Mouse (Mus musculus): ENCODE measurements at regions not wholly inside any gene's neighbourhood (a gene's known extent, or its start where the extent isn't known, plus 50 kb on each side); places are given as distances from the start of the nearest gene placed in this dataset.
A peak's percentile ranks its signal among the peaks of the same experiment; 100 is the strongest.

DNA sequence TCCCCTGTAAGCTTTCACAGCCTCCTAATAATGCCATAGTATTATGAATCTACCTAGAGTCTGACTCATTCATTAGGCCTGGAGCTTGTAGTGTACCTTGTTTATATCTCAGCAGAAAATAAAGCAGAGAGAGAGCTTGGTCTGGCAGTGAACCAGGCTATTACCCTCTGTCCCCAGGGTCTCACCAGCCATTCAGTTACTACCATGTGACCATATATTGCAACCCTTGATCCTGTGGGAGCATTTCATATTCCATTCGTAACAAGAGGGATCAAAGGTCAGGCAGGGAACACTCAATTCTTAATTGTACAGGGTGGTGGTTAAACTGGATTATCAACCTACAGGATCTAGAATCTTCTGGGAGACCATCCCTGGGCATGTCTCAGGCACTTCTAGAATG, 383.7 kb upstream of the Castor2 start:
- Histone ChIP-seq H3K27ac (replicated peaks) (no peak overlapping the region), H3K27me3 (ENCODE audit: low read depth, poor library complexity, severe bottlenecking) (0 out of 2 replicates have a peak, but pooled peaks cover 2% of the 10 kb centered on the region), H3K9me3 (replicated peaks) (no peaks in the 10 kb centered on the region), H3K4me3 (no peak overlapping the region), H3K36me3 (no peaks in the 10 kb centered on the region), H3K4me1 (peaks cover 14% of the 10 kb centered on the region)
- 90% methylated on average over 1 of the region's 1 CpGs for WGBS
- no peak for DNase-seq (ENCODE audit: low spot score)

DNA sequence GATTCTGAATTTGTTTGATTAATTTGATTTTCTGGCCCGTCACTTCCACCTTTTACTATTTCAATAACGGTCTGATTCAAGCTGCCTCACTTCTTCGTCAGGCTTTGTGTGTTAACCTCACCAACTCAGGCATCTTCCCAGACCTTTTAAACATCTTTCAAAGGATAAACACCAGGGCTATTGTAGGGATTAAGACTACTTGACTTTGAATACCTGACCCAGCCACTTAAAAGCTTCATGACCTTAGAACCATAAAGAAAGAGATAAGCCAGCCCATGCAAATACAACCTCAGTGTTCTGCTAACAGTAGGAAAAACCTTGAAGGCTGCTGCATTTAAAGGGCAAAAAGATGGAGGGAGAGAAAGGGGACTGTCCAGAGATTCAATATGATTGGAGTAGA, 386.9 kb upstream of the Castor2 start:
- WGBS, result 47% methylated on average over 3 of the region's 3 CpGs
- Histone ChIP-seq H3K4me3 (no peak overlapping the region), H3K9me3 (replicated peaks) (no peaks in the 10 kb centered on the region), H3K27me3 (ENCODE audit: low read depth, poor library complexity, severe bottlenecking) (0 out of 2 replicates have a peak, but pooled peaks cover 6% of the 10 kb centered on the region), H3K36me3 (no peaks in the 10 kb centered on the region), H3K4me1 (peaks cover 12% of the 10 kb centered on the region; the same call in 1 of the 2 replicates), H3K27ac (replicated peaks) (no peak overlapping the region)
- DNase-seq (ENCODE audit: low spot score), result no peak

DNA sequence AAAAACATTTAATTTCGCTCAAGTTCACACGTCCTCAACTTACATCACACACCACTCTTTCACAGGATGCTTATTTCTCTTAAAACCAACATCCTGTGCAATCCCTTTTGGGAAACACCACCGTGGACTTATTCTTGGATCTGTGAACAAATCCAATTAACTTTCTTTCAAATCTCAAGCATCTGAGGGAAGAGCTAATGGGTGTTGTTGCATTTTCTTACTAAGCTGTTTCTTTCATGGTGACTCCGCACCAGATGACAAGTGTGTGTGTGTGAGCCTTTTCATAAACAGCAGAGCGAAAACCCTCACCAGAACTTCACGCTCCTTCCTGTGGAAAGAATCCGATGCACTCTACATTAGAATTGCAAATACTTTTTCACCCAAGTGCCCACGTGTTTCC, 390.6 kb upstream of the Castor2 start:
- Histone ChIP-seq H3K4me1 (peaks cover 12% of the 10 kb centered on the region; the same call in 1 of the 2 replicates), H3K36me3 (no peaks in the 10 kb centered on the region), H3K4me3 (no peak overlapping the region), H3K9me3 (replicated peaks) (no peaks in the 10 kb centered on the region), H3K27me3 (ENCODE audit: low read depth, poor library complexity, severe bottlenecking) (0 out of 2 replicates have a peak, but pooled peaks cover 6% of the 10 kb centered on the region), H3K27ac (replicated peaks) (no peak overlapping the region)
- 58% methylated on average over 8 of the region's 8 CpGs for WGBS
- DNase-seq (ENCODE audit: low spot score), result no peak

DNA sequence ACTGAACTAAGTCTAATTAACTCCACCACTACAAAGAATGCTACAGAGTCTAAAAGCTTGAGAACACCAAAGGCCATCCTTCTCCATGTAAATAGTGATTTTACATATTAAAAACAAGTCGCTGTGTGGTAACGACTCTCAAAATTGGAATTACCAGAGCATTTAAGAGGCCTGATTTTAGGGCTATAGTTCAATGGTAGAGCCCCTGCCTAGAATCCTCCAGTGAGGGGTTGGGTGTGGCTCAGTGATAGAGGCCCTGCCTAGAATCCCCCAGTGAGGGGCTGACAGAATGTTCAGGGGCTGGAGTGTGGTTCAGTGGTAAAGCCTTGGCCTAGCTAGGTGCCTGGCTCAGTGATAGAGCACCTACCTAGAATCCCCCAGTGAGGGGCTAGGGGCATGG, 413.3 kb upstream of the Castor2 start:
- DNase-seq (ENCODE audit: low spot score), result no peak
- no peak overlapping the region for H3K4me3 ChIP-seq
- 77% methylated on average over 2 of the region's 2 CpGs for WGBS
- H3K27ac ChIP-seq (replicated peaks), result no peak overlapping the region; the same call in 1 of the 2 replicates
- peaks cover 5% of the 10 kb centered on the region; the same call in 1 of the 2 replicates for H3K4me1 ChIP-seq
- H3K9me3 ChIP-seq (replicated peaks), result no peaks in the 10 kb centered on the region
- H3K36me3 ChIP-seq, result no peaks in the 10 kb centered on the region
- 0 out of 2 replicates have a peak, but pooled peaks cover 3% of the 10 kb centered on the region for H3K27me3 ChIP-seq (ENCODE audit: low read depth, poor library complexity, severe bottlenecking)

DNA sequence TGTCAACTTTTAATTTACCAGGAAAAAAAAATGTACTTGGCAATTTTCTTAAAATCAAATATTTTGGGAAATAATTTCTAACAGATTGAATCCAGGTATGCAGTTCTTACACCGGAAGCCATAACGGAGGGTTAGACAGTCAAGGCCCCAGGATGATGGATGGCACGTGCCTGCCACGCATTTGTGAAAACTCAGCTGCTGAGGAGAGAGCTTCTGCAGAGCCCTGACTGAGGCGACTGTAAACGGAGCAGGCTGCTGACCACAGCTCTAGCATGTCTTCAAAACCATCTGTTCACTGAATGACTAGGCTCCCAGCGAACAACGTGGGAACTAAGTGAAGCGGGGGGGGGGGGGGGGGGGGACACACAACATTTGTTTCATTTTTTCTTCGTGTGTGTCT, 416.5 kb upstream of the Castor2 start:
- DNase-seq (ENCODE audit: low spot score), result no peak
- Histone ChIP-seq H3K27ac (replicated peaks) (no peak overlapping the region), H3K27me3 (ENCODE audit: low read depth, poor library complexity, severe bottlenecking) (0 out of 2 replicates have a peak, but pooled peaks cover 3% of the 10 kb centered on the region), H3K36me3 (no peaks in the 10 kb centered on the region), H3K4me1 (peaks cover 5% of the 10 kb centered on the region; the same call in 1 of the 2 replicates), H3K4me3 (no peak overlapping the region), H3K9me3 (replicated peaks) (no peaks in the 10 kb centered on the region)
- WGBS, result 77% methylated on average over 10 of the region's 10 CpGs

DNA sequence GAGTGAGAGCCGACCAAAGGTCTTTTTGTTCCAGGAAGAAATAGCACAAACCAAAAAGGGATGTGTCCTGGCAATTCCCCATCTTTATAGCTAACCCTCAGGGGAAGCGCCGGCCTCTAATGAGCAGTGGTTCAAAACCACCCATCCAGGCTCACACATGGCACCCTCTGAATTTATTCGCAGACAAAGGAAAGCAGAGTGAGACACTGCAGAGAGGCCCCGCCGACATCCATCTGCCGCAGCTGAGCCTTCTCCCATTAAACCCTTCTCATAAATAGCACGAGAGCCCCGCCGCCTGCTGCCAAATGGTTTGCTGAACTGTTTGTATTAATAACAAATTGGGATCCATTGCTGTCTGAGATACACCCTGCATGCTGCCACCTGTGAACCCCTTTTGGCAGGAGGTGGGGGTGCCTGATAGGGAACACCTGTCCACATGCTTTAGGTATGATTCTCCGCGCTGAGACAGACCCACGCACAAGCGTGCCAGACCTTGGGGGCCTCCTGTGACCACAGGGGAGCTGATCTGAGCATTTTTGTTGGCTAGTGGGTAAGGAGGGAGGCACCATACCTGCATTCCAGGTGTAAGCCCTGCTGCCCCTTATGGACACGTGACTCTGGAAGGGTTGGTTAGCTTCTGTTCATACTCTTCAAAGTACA, 422.6 kb upstream of the Castor2 start:
- Histone ChIP-seq H3K9me3 (replicated peaks) (no peaks in the 10 kb centered on the region), H3K4me1 (peaks cover 16% of the 10 kb centered on the region), H3K27ac (replicated peaks) (no peak overlapping the region), H3K27me3 (ENCODE audit: low read depth, poor library complexity, severe bottlenecking) (no peaks in the 10 kb centered on the region), H3K4me3 (no peak overlapping the region), H3K36me3 (no peaks in the 10 kb centered on the region)
- DNase-seq (ENCODE audit: low spot score), result no peak
- 91% methylated on average over 15 of the region's 15 CpGs for WGBS

DNA sequence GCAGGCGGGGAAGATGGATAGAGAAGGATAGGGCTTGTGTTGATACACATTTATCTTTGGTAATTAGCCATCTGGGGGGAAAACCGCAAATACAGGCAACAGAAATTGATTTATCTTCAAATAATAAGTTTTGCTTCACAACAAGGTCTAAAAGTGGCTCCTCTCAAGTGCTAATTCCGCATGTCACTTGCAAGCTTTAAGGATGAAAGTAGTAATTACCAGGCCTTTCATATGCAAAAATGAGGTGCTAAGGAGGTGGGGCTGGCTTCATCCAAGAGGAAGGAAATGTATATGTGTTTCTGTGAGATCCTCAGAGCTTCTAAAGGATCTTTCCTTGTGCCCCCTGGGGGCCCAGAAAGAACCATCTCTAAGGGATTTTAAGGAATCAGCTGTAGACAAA, 423.9 kb upstream of the Castor2 start:
- DNase-seq (ENCODE audit: low spot score), result no peak
- Histone ChIP-seq H3K27me3 (ENCODE audit: low read depth, poor library complexity, severe bottlenecking) (no peaks in the 10 kb centered on the region), H3K9me3 (replicated peaks) (no peaks in the 10 kb centered on the region), H3K4me3 (no peak overlapping the region), H3K4me1 (peaks cover 23% of the 10 kb centered on the region), H3K27ac (replicated peaks) (no peak overlapping the region), H3K36me3 (no peaks in the 10 kb centered on the region)
- 65% methylated on average over 3 of the region's 3 CpGs for WGBS

DNA sequence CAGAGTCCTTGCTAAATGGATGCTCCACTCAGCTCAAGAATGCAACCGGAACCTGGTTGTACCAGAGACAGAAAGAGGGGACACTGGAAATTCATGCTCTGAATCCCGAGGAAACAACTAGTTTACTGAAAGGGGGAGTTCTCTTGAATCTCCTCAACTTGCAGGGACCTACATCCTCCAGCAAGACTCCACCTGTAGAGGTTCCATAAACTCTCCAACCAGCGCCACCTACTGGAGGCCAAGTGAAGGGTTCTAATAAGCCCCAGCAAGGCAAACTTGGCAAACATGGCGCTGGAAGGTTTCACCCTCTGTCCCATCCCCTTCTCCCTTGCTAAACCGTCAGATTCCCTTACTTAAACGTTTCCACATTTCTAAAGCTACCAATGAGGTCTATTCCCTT, 433.0 kb upstream of the Castor2 start:
- Histone ChIP-seq H3K36me3 (no peaks in the 10 kb centered on the region), H3K27ac (replicated peaks) (no peak overlapping the region), H3K4me1 (peaks cover 2% of the 10 kb centered on the region; the same call in 1 of the 2 replicates), H3K9me3 (replicated peaks) (no peaks in the 10 kb centered on the region), H3K4me3 (no peak overlapping the region), H3K27me3 (ENCODE audit: low read depth, poor library complexity, severe bottlenecking) (no peaks in the 10 kb centered on the region)
- 38% methylated on average over 6 of the region's 6 CpGs for WGBS
- peak; percentile 38 for DNase-seq (ENCODE audit: low spot score)

DNA sequence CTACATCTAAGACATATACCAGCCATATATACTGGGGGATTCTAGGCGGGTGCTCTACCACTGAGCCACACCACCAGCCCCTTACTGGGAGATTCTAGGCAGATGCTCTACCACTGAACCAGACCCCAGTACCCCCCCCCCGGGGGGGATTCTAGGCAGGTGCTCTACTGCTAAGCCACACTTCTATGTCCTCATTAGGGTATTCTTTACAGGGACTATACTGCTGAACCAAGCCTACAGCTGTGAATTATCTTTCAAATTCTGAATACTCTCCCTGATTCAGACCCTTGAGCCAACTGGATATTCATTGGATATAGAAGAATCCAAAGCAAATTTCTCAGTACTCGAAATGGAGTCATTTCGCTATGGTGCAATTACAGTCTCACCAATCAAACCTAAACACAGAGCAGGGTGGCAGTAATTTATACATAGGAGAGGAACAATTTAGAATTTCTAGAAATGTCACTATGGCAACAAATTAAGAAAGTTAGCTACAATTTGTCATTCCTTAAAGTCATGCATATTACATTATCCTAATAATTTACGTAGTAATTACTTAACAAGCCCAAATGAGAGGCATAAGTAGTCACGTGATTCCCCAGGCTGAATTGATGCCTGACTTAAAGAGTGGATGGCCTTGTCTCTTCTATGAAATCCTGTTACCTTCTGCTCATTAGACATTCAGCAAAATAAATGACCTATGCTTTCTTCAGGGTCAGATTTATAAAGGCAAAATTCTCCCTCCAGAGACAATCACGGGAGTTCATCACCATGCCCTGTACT, 436.8 kb upstream of the Castor2 start:
- Histone ChIP-seq H3K36me3 (no peaks in the 10 kb centered on the region), H3K9me3 (replicated peaks) (no peaks in the 10 kb centered on the region), H3K27ac (replicated peaks) (no peak overlapping the region), H3K4me1 (no peaks in the 10 kb centered on the region), H3K4me3 (no peak overlapping the region), H3K27me3 (ENCODE audit: low read depth, poor library complexity, severe bottlenecking) (no peaks in the 10 kb centered on the region)
- no peak for DNase-seq (ENCODE audit: low spot score)
- 87% methylated on average over 7 of the region's 7 CpGs for WGBS

DNA sequence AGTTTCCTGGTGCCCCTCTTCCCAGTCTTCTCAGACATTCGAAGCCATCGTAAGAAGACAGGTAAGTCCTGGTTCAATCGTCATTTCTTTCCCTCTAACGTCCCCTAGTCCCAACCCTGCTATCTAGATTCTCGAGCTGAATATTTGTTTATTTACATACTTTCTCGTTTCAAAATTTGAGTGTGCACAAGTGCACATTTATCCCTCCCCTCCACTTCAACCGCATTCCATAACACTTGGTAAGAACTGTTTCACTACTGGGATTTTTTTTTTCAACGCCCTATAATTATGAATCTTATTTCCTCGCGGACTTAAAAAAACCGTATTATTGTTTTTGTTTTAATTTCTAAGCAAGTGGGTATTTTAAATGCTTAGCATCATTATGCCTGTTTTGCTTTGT, 439.2 kb upstream of the Castor2 start:
- Histone ChIP-seq H3K27ac (replicated peaks) (no peak overlapping the region), H3K4me3 (no peak overlapping the region), H3K4me1 (no peaks in the 10 kb centered on the region), H3K27me3 (ENCODE audit: low read depth, poor library complexity, severe bottlenecking) (no peaks in the 10 kb centered on the region), H3K9me3 (replicated peaks) (no peaks in the 10 kb centered on the region), H3K36me3 (no peaks in the 10 kb centered on the region)
- 89% methylated on average over 11 of the region's 11 CpGs for WGBS
- no peak for DNase-seq (ENCODE audit: low spot score)

DNA sequence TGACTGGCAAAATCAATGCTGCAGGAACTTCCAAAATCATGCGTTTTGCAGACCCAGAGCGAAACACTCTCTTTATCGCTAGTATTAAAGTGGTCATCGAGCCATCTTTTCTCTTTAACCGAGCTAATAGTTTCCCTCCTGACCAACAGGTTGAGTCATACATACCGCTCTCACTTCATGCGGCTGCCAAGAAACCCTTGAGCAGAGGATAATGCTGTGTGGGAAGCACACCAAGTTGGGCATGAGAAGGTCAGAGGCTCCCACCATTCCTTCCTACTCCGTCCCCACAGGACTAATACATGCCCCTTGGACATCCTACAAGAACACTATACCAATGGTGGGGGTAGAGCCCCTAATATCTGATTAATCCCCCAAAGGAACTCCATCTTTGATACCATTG, 442.7 kb upstream of the Castor2 start:
- Histone ChIP-seq H3K4me1 (no peaks in the 10 kb centered on the region), H3K27ac (replicated peaks) (no peak overlapping the region), H3K9me3 (replicated peaks) (no peaks in the 10 kb centered on the region), H3K27me3 (ENCODE audit: low read depth, poor library complexity, severe bottlenecking) (no peaks in the 10 kb centered on the region), H3K4me3 (no peak overlapping the region), H3K36me3 (no peaks in the 10 kb centered on the region)
- DNase-seq (ENCODE audit: low spot score), result no peak
- 91% methylated on average over 8 of the region's 8 CpGs for WGBS

DNA sequence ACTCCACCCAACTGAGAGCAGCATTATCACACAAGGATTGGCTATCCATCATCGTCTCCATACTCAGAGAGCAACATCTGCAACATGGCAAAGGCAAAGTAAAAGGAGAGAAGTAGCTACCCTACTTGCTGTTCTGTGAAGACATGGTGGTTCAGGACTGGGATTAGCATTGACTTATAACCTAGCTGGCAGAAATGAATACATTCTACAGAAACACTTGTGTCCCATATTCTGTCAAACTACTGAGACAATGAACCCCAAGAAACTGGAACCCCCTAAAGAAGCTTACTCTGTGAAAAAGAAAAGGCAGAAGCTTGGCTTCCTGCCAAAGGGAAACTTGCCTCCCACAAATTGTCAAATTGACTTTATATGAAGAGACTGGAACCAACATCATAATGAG, 446.1 kb upstream of the Castor2 start:
- 80% methylated on average over 1 of the region's 1 CpGs for WGBS
- Histone ChIP-seq H3K36me3 (no peaks in the 10 kb centered on the region), H3K9me3 (replicated peaks) (no peaks in the 10 kb centered on the region), H3K4me3 (no peak overlapping the region), H3K4me1 (no peaks in the 10 kb centered on the region), H3K27me3 (ENCODE audit: low read depth, poor library complexity, severe bottlenecking) (no peaks in the 10 kb centered on the region), H3K27ac (replicated peaks) (no peak overlapping the region)
- DNase-seq (ENCODE audit: low spot score), result no peak

DNA sequence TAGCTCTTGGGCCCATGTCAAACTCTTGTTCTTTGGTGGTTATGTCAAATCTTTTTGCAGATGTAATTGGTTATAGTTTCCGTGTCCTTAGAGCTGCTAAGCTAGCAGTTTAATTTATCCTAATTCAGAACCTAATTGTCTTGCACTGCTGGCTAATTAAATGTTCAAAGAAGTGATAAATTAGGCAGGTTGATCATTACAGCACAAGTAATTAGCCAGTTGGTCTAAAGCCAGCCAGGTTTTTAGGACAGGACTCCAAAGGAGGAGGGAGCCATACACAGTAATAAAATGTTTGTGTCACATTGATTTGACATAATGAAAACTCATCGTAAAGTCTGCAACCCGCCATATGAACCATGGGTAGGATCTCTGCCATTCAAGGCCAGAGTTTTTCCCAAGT, 449.3 kb upstream of the Castor2 start:
- Histone ChIP-seq H3K4me3 (no peak overlapping the region), H3K4me1 (no peaks in the 10 kb centered on the region), H3K27ac (replicated peaks) (no peak overlapping the region), H3K27me3 (ENCODE audit: low read depth, poor library complexity, severe bottlenecking) (no peaks in the 10 kb centered on the region), H3K9me3 (replicated peaks) (no peaks in the 10 kb centered on the region), H3K36me3 (no peaks in the 10 kb centered on the region)
- WGBS, result 89% methylated on average over 3 of the region's 3 CpGs
- no peak for DNase-seq (ENCODE audit: low spot score)
